Mouse (Mus musculus): Measurements from ENCODE around the gene Stxbp1.

Gene Stxbp1

GRCm38 (mm10) chr2:32838147-32838884, 8.7 kb downstream of the Stxbp1 start:
- no peak for DNase-seq (ENCODE audit: low spot score)

GRCm38 (mm10) chr2:32835588-32835987, 11.5 kb downstream of the Stxbp1 start:
- DNase-seq (ENCODE audit: low spot score), result no peak

GRCm38 (mm10) chr2:32834496-32834895, 12.5 kb downstream of the Stxbp1 start:
- DNase-seq (ENCODE audit: low spot score), result no peak

GRCm38 (mm10) chr2:32828979-32829676, 17.9 kb downstream of the Stxbp1 start:
- no peak for DNase-seq (ENCODE audit: low spot score)

GRCm38 (mm10) chr2:32825796-32826195, 21.2 kb downstream of the Stxbp1 start:
- no peak for DNase-seq (ENCODE audit: low spot score)

- DNase-seq (ENCODE audit: low spot score), result no peak
Observed at GRCm38 (mm10) chr2:32824778-32825177, 22.3 kb downstream of the Stxbp1 start.

- DNase-seq (ENCODE audit: low spot score), result no peak
Observed at GRCm38 (mm10) chr2:32824181-32824580, 22.9 kb downstream of the Stxbp1 start.

GRCm38 (mm10) chr2:32823579-32824154, 23.4 kb downstream of the Stxbp1 start:
- no peak for DNase-seq (ENCODE audit: low spot score)

GRCm38 (mm10) chr2:32823153-32823552, 23.9 kb downstream of the Stxbp1 start:
- DNase-seq (ENCODE audit: low spot score), result no peak

- no peak for DNase-seq (ENCODE audit: low spot score)
Observed at GRCm38 (mm10) chr2:32822643-32823042, 24.4 kb downstream of the Stxbp1 start.

- DNase-seq (ENCODE audit: low spot score), result no peak
Observed at GRCm38 (mm10) chr2:32821041-32821802, 25.8 kb downstream of the Stxbp1 start.

GRCm38 (mm10) chr2:32818208-32818607, 28.8 kb downstream of the Stxbp1 start:
- no peak for DNase-seq (ENCODE audit: low spot score)

GRCm38 (mm10) chr2:32817589-32817988, 29.5 kb downstream of the Stxbp1 start:
- DNase-seq (ENCODE audit: low spot score), result no peak

- no peak for DNase-seq (ENCODE audit: low spot score)
Observed at GRCm38 (mm10) chr2:32816946-32817581, 30.0 kb downstream of the Stxbp1 start.

GRCm38 (mm10) chr2:32816497-32816896, 30.5 kb downstream of the Stxbp1 start:
- DNase-seq (ENCODE audit: low spot score), result no peak

- DNase-seq (ENCODE audit: low spot score), result no peak
Observed at GRCm38 (mm10) chr2:32811959-32812358, 35.1 kb downstream of the Stxbp1 start.

- no peak for DNase-seq (ENCODE audit: low spot score)
Observed at GRCm38 (mm10) chr2:32808816-32809566, 38.1 kb downstream of the Stxbp1 start.

- no peak for DNase-seq (ENCODE audit: low spot score)
Observed at GRCm38 (mm10) chr2:32798251-32798962, 48.6 kb downstream of the Stxbp1 start.

GRCm38 (mm10) chr2:32795748-32796418, 51.2 kb downstream of the Stxbp1 start:
- DNase-seq (ENCODE audit: low spot score), result no peak

- peak; percentile 29 for DNase-seq (ENCODE audit: low spot score)
Observed at GRCm38 (mm10) chr2:32791297-32791696, 55.7 kb downstream of the Stxbp1 start.
